Mouse (Mus musculus) MEL (cell line): ENCODE data around the gene Tln2. TPM values are rescaled to one million over a fixed set of nuclear protein-coding genes. Genes with fewer than 3 reads are reported as not detected.

ENCODE experiments used
- DNase-seq: peaks from one replicate; pipeline ENCODE4 v3.0.0; 2011; ENCODE audit warnings: low read depth, low spot score
- H3K27ac ChIP-seq: 2 replicates; pipeline ENCODE4 v1.5.1; 2012; ENCODE audit warnings: low read depth, mild to moderate bottlenecking, control low read depth, low read length, moderate library complexity; ENCODE audit not compliant: control insufficient read depth
- H3K27me3 ChIP-seq, 2 experiments: fragments of 150-350 bp in 1 of 2; sonication (generic) in 1 of 2; 2 replicates each; pipeline ENCODE4 v1.6.1; 2012; ENCODE audit warnings: low read length in 2 of 2, mild to moderate bottlenecking in 2 of 2, improper control_type of control experiment in 1 of 2, moderate library complexity in 1 of 2; ENCODE audit not compliant: insufficient read depth in 2 of 2, control insufficient read depth in 1 of 2
- H3K36me3 ChIP-seq, 2 experiments: 2 replicates each; pipeline ENCODE4 v1.6.1; 2012 to 2014; ENCODE audit warnings: low read length in 2 of 2, improper control_type of control experiment in 1 of 2, inconsistent platforms in 1 of 2, mild to moderate bottlenecking in 1 of 2; ENCODE audit not compliant: insufficient read depth in 2 of 2, control insufficient read depth in 1 of 2
- H3K4me1 ChIP-seq, 2 experiments: fragments of 150-350 bp in 1 of 2; sonication (generic) in 1 of 2; 2 replicates each; pipeline ENCODE4 v1.6.1; 2012; ENCODE audit warnings: low read length in 2 of 2, improper control_type of control experiment in 1 of 2, mild to moderate bottlenecking in 1 of 2; ENCODE audit not compliant: insufficient read depth in 2 of 2, control insufficient read depth in 1 of 2
- H3K4me3 ChIP-seq, 2 experiments: fragments of 150-350 bp in 1 of 2; sonication (generic) in 1 of 2; 2 replicates each; pipeline ENCODE4 v1.5.1; 2012; ENCODE audit warnings: low read depth in 2 of 2, low read length in 2 of 2, mild to moderate bottlenecking in 2 of 2, moderate library complexity in 2 of 2, control low read depth in 1 of 2, improper control_type of control experiment in 1 of 2; ENCODE audit not compliant: control insufficient read depth in 1 of 2, insufficient read depth in 1 of 2
- H3K79me2 ChIP-seq: 2 replicates; pipeline ENCODE4 v1.6.1; 2012; ENCODE audit warnings: mild to moderate bottlenecking, low read length, moderate library complexity; ENCODE audit not compliant: control insufficient read depth, poor library complexity, insufficient read depth
- H3K9ac ChIP-seq: 2 replicates; pipeline ENCODE4 v1.6.1; 2012; ENCODE audit warnings: low read depth, mild to moderate bottlenecking, control low read depth, low read length, moderate library complexity; ENCODE audit not compliant: control insufficient read depth, poor library complexity, severe bottlenecking
- H3K9me3 ChIP-seq: fragments of 150-350 bp; sonication (generic); replicated peaks from 2 replicates; pipeline ENCODE4 v1.6.1; 2012; ENCODE audit warnings: mild to moderate bottlenecking, low read length, improper control_type of control experiment, moderate library complexity; ENCODE audit not compliant: insufficient read depth
- BHLHE40 ChIP-seq: IDR thresholded peaks from 2 replicates; pipeline ENCODE4 v1.6.1; 2012; ENCODE audit warnings: low read depth, mild to moderate bottlenecking, inconsistent platforms, low read length, improper control_type of control experiment, borderline replicate concordance
- CHD1 ChIP-seq: IDR thresholded peaks from 2 replicates; pipeline ENCODE4 v1.6.1; 2012; ENCODE audit warnings: low read depth, mild to moderate bottlenecking, inconsistent platforms, low read length, improper control_type of control experiment
- CTCF ChIP-seq, 3 experiments: IDR thresholded peaks in 2 of 3; conservative IDR thresholded peaks in 1 of 3; 2 replicates each; pipeline ENCODE4 v1.5.1; 2011 to 2012; ENCODE audit warnings: low read length in 3 of 3, low read depth in 2 of 3, mild to moderate bottlenecking in 2 of 3, improper control_type of control experiment in 1 of 3, inconsistent platforms in 1 of 3, mixed read lengths in 1 of 3, moderate library complexity in 1 of 3; ENCODE audit not compliant: control insufficient read depth in 1 of 3, insufficient read depth in 1 of 3, poor library complexity in 1 of 3, severe bottlenecking in 1 of 3
- E2F4 ChIP-seq: IDR thresholded peaks from 2 replicates; pipeline ENCODE4 v1.6.1; 2011; ENCODE audit warnings: low read depth, low read length, improper control_type of control experiment, borderline replicate concordance
- EP300 ChIP-seq, 2 experiments: IDR thresholded peaks; 2 replicates each; pipeline ENCODE4 v1.6.1; 2011; ENCODE audit warnings: improper control_type of control experiment in 2 of 2, low read length in 2 of 2, low read depth in 1 of 2, mild to moderate bottlenecking in 1 of 2
- HCFC1 ChIP-seq: IDR thresholded peaks from 2 replicates; pipeline ENCODE4 v1.6.1; 2012; ENCODE audit warnings: low read depth, mild to moderate bottlenecking, inconsistent platforms, low read length, improper control_type of control experiment, moderate library complexity
- JUND ChIP-seq: IDR thresholded peaks from 2 replicates; pipeline ENCODE4 v1.6.1; 2011; ENCODE audit warnings: low read depth, mild to moderate bottlenecking, improper control_type of control experiment, low read length
- KAT2A ChIP-seq: conservative IDR thresholded peaks from 2 replicates; pipeline ENCODE4 v1.6.1; 2012; ENCODE audit warnings: low read depth, low read length, improper control_type of control experiment, inconsistent platforms
- MAX ChIP-seq: IDR thresholded peaks from 2 replicates; pipeline ENCODE4 v1.6.1; 2011; ENCODE audit warnings: low read length, improper control_type of control experiment
- MAZ ChIP-seq: IDR thresholded peaks from 2 replicates; pipeline ENCODE4 v1.6.1; 2012; ENCODE audit warnings: low read depth, mild to moderate bottlenecking, inconsistent platforms, low read length, improper control_type of control experiment
- MEF2A ChIP-seq: IDR thresholded peaks from 2 replicates; pipeline ENCODE4 v1.6.1; 2014; ENCODE audit warnings: low read depth, mild to moderate bottlenecking, inconsistent platforms, low read length, improper control_type of control experiment; ENCODE audit not compliant: poor library complexity, insufficient replicate concordance, severe bottlenecking; ENCODE audit errors: extremely low read depth
- MXI1 ChIP-seq: IDR thresholded peaks from 2 replicates; pipeline ENCODE4 v1.6.1; 2011; ENCODE audit warnings: mild to moderate bottlenecking, low read depth, low read length, improper control_type of control experiment
- MYB ChIP-seq: IDR thresholded peaks from 2 replicates; pipeline ENCODE4 v1.6.1; 2011; ENCODE audit warnings: mild to moderate bottlenecking, low read depth, low read length, improper control_type of control experiment
- NELFE ChIP-seq: IDR thresholded peaks from 2 replicates; pipeline ENCODE4 v1.6.1; 2011; ENCODE audit warnings: low read depth, low read length, improper control_type of control experiment
- NRF1 ChIP-seq: IDR thresholded peaks from 2 replicates; pipeline ENCODE4 v1.6.1; 2014; ENCODE audit warnings: low read depth, mild to moderate bottlenecking, inconsistent platforms, low read length, improper control_type of control experiment, moderate library complexity; ENCODE audit not compliant: poor library complexity, insufficient read depth, severe bottlenecking
- RCOR1 ChIP-seq: IDR thresholded peaks from 2 replicates; pipeline ENCODE4 v1.6.1; 2012; ENCODE audit warnings: low read depth, mild to moderate bottlenecking, inconsistent platforms, low read length, improper control_type of control experiment
- TBP ChIP-seq: IDR thresholded peaks from 2 replicates; pipeline ENCODE4 v1.8.0; 2011; ENCODE audit warnings: low read depth, low read length, improper control_type of control experiment
- UBTF ChIP-seq: IDR thresholded peaks from 2 replicates; pipeline ENCODE4 v1.6.1; 2012; ENCODE audit warnings: low read depth, mild to moderate bottlenecking, inconsistent platforms, low read length, improper control_type of control experiment, moderate library complexity, borderline replicate concordance; ENCODE audit not compliant: insufficient read depth
- USF2 ChIP-seq, 2 experiments: IDR thresholded peaks; 2 replicates each; pipeline ENCODE4 v1.6.1; 2011 to 2012; ENCODE audit warnings: improper control_type of control experiment in 2 of 2, low read length in 2 of 2, borderline replicate concordance in 1 of 2, inconsistent platforms in 1 of 2, low read depth in 1 of 2, mild to moderate bottlenecking in 1 of 2; ENCODE audit not compliant: insufficient read depth in 1 of 2
- polyA plus RNA-seq, 2 experiments: library from polyadenylated mRNA; stranded (reverse) in 1 of 2; unstranded in 1 of 2; fragments of >175 nt in 1 of 2; fragments of >200 nt in 1 of 2; gene quantifications; 2 replicates each; pipeline versions ENCODE4 v1.2.1 to v1.2.4; 2012; ENCODE audit warnings: low replicate concordance in 2 of 2, low read depth in 1 of 2; ENCODE audit not compliant: insufficient read length in 2 of 2, insufficient read depth in 1 of 2, missing spikeins in 1 of 2
- total RNA-seq: library from RNA; depleted of rRNA; stranded (reverse); fragments of 300-350 nt; gene quantifications from 2 replicates; pipeline ENCODE4 v1.2.3, GENCODE M21; 2012

Tln2 gene
- total and polyA plus RNA-seq, 3 experiments: not detected

GRCm38 (mm10) chr9:67495350-67495749 is 64.2 kb downstream of the Tln2 start:
- H3K27ac ChIP-seq: no peak overlapping the region
- H3K9me3 ChIP-seq: no peaks in the 10 kb centered on the region
- no peaks in the 10 kb centered on the region for H3K27me3 ChIP-seq
- no peak overlapping the region for H3K9ac ChIP-seq
- TF ChIP-seq TBP (no peak), NELFE (no peak)
- TF ChIP-seq, all 39 proteins: peak for 0
- DNase-seq: no peak
- Histone ChIP-seq H3K79me2 (no peaks in the 10 kb centered on the region), H3K4me1 (no peaks in the 10 kb centered on the region), H3K4me3 (no peak overlapping the region), H3K36me3 (no peaks in the 10 kb centered on the region)

GRCm38 (mm10) chr9:67493876-67494552 is 65.5 kb downstream of the Tln2 start:
- H3K9me3 ChIP-seq: no peaks in the 10 kb centered on the region
- H3K36me3 ChIP-seq: no peaks in the 10 kb centered on the region
- no peak overlapping the region for H3K4me3 ChIP-seq
- no peak overlapping the region for H3K27ac ChIP-seq
- no peak for DNase-seq
- H3K9ac ChIP-seq: no peak overlapping the region
- no peak for TF ChIP-seq CTCF (IDR thresholded peaks at IDR 0.05 in 2 of 3, conservative IDR thresholded peaks at IDR 0.05 in 1 of 3; ENCODE audit: control insufficient read depth in 1 of 3, insufficient read depth in 1 of 3, low read depth in 2 of 3, low read length in 3 of 3, poor library complexity in 1 of 3, severe bottlenecking in 1 of 3)
- TF ChIP-seq MAZ: no peak
- no peak for TF ChIP-seq E2F4
- TF ChIP-seq KAT2A: no peak
- no peak for TF ChIP-seq HCFC1
- TF ChIP-seq, all 39 proteins: peak for 0
- H3K79me2 ChIP-seq: no peaks in the 10 kb centered on the region
- H3K27me3 ChIP-seq: no peaks in the 10 kb centered on the region
- H3K4me1 ChIP-seq: no peaks in the 10 kb centered on the region

GRCm38 (mm10) chr9:67489370-67489769 is 70.1 kb downstream of the Tln2 start:
- H3K27me3 ChIP-seq: no peaks in the 10 kb centered on the region
- H3K79me2 ChIP-seq: no peaks in the 10 kb centered on the region
- H3K9me3 ChIP-seq: no peaks in the 10 kb centered on the region
- no peak for TF ChIP-seq TBP
- TF ChIP-seq MEF2A: no peak
- TF ChIP-seq MYB: no peak
- TF ChIP-seq NRF1: no peak
- TF ChIP-seq USF2 (IDR thresholded peaks at IDR 0.05; ENCODE audit: borderline replicate concordance in 1 of 2, insufficient read depth in 1 of 2, low read depth in 1 of 2, low read length in 2 of 2): no peak
- TF ChIP-seq RCOR1: no peak
- TF ChIP-seq CHD1: no peak
- TF ChIP-seq EP300 (IDR thresholded peaks at IDR 0.05; ENCODE audit: low read depth in 1 of 2, low read length in 2 of 2): no peak
- no peak for TF ChIP-seq MAZ
- no peak for TF ChIP-seq JUND
- TF ChIP-seq UBTF: no peak
- TF ChIP-seq NELFE: no peak
- TF ChIP-seq BHLHE40: no peak
- no peak for TF ChIP-seq MXI1
- no peak for TF ChIP-seq CTCF (IDR thresholded peaks at IDR 0.05 in 2 of 3, conservative IDR thresholded peaks at IDR 0.05 in 1 of 3; ENCODE audit: control insufficient read depth in 1 of 3, insufficient read depth in 1 of 3, low read depth in 2 of 3, low read length in 3 of 3, poor library complexity in 1 of 3, severe bottlenecking in 1 of 3)
- TF ChIP-seq MAX: no peak
- H3K36me3 ChIP-seq: no peaks in the 10 kb centered on the region
- H3K9ac ChIP-seq: no peak overlapping the region
- DNase-seq: no peak
- no peak overlapping the region for H3K4me3 ChIP-seq
- H3K4me1 ChIP-seq: no peaks in the 10 kb centered on the region
- H3K27ac ChIP-seq: no peak overlapping the region
